ENCODE assay signal across 18 mouse cellular contexts in genomic region chr3:99738093-99738803, GRCm38 (mm10).
DNase-seq lines count a peak whose midpoint lies in the region; ATAC-seq and TF ChIP-seq lines count a peak whose summit lies in the region.
"Had no signal": no experiment of that assay in that cellular context is flagged by ENCODE, and none has a peak within 500 bp of the region (broad histone marks: within the 10 kb centered on the region; RNA-seq: fewer than 3 reads in every experiment).

No protein-coding gene starts in this region.

- no peak overlapping the region for H3K4me2 ChIP-seq in heart, postnatal 0 days (ENCODE audit: low read depth, low read length)
- H3K4me2 ChIP-seq in liver, embryonic 12.5 days, result no peak overlapping the region
- no peak overlapping the region for H3K4me2 ChIP-seq in kidney, embryonic 14.5 days (replicated peaks; ENCODE audit: low read depth, low read length)
- H3K4me2 ChIP-seq: embryonic facial prominence, embryonic 13.5 days; stomach, embryonic 15.5 days had no signal

- no peak overlapping the region for H3K4me3 ChIP-seq in heart, postnatal 0 days (ENCODE audit: low read depth, low read length)
- no peak overlapping the region for H3K4me3 ChIP-seq in liver, embryonic 12.5 days
- H3K4me3 ChIP-seq in kidney, embryonic 14.5 days (ENCODE audit: low read length), result no peak overlapping the region
- H3K4me3 ChIP-seq: embryonic facial prominence, embryonic 13.5 days; stomach, embryonic 15.5 days had no signal

- no peaks in the 10 kb centered on the region for H3K36me3 ChIP-seq in heart, postnatal 0 days (replicated peaks; ENCODE audit: control insufficient read depth, insufficient read depth, low read length)
- H3K36me3 ChIP-seq in liver, embryonic 12.5 days, result no peaks in the 10 kb centered on the region
- H3K36me3 ChIP-seq in kidney, embryonic 14.5 days (ENCODE audit: control insufficient read depth, insufficient read depth, low read length), result no peaks in the 10 kb centered on the region
- H3K36me3 ChIP-seq: embryonic facial prominence, embryonic 13.5 days; stomach, embryonic 15.5 days had no signal

- intact Hi-C loops in gastrocnemius, postnatal 36 days (cut with DNase I), result loop anchor here (5.0 kb wide), 1 partner anchor 84 kb away; no protein-coding TSS in a partner anchor

- H3K4me1 ChIP-seq in heart, postnatal 0 days (ENCODE audit: control insufficient read depth, insufficient read depth), result peaks cover 9% of the 10 kb centered on the region
- H3K4me1 ChIP-seq in liver, embryonic 12.5 days, result no peaks in the 10 kb centered on the region
- H3K4me1 ChIP-seq in kidney, embryonic 14.5 days (ENCODE audit: control insufficient read depth, insufficient read depth, low read length), result no peaks in the 10 kb centered on the region
- H3K4me1 ChIP-seq: embryonic facial prominence, embryonic 13.5 days; stomach, embryonic 15.5 days had no signal

- H3K9ac ChIP-seq in heart, postnatal 0 days (replicated peaks; ENCODE audit: low read depth, low read length), result no peak overlapping the region
- no peak overlapping the region for H3K9ac ChIP-seq in liver, embryonic 12.5 days
- no peak overlapping the region for H3K9ac ChIP-seq in kidney, embryonic 14.5 days (ENCODE audit: low read depth, low read length)
- H3K9ac ChIP-seq: embryonic facial prominence, embryonic 13.5 days; stomach, embryonic 15.5 days had no signal

- DNase-seq in adrenal gland, postnatal 10 days, result peak; percentile 28
- DNase-seq in adrenal gland, postnatal 25 days, result peak; percentile 4
- peak; percentile 26 to 38 for DNase-seq in gastrocnemius, postnatal 36 days
- DNase-seq in heart, postnatal 0 days (ENCODE audit: low spot score), result peak; percentile 34
- no peak for DNase-seq in thymus, postnatal 4 days
- DNase-seq: cerebellum, adult 8-10 months; kidney, adult 18-20 months; kidney, postnatal 4 days; liver; lung, adult 18-20 months; right cerebral cortex, adult 18-20 months; spleen, adult 18-20 months; thymus, adult 2 months had no signal

- TF ChIP-seq EP300 in heart, postnatal 0 days (IDR thresholded peaks at IDR 0.05; ENCODE audit: low read depth), result no peak

- WGBS in heart, postnatal 0 days, result 34% methylated on average over 3 of the region's 3 CpGs
- 59% methylated on average over 3 of the region's 3 CpGs for WGBS in liver, embryonic 12.5 days (ENCODE audit: insufficient replicate concordance)
- WGBS in kidney, embryonic 14.5 days, result 74% methylated on average over 3 of the region's 3 CpGs

- peak; percentile 73 for ATAC-seq in heart, postnatal 0 days (ENCODE audit: insufficient read depth, low read depth)
- no peak for ATAC-seq in liver, embryonic 12.5 days
- ATAC-seq in kidney, embryonic 14.5 days (ENCODE audit: low FRiP score, low TSS enrichment), result no peak
- ATAC-seq: hindbrain, postnatal 0 days had no signal

- no peak for TF ChIP-seq CTCF in heart, postnatal 0 days (IDR thresholded peaks at IDR 0.05; ENCODE audit: low read depth)

- H3K27me3 ChIP-seq in heart, postnatal 0 days (ENCODE audit: control insufficient read depth, insufficient read depth, low read length), result no peaks in the 10 kb centered on the region
- H3K27me3 ChIP-seq in liver, embryonic 12.5 days (replicated peaks), result no peaks in the 10 kb centered on the region
- H3K27me3 ChIP-seq in kidney, embryonic 14.5 days (ENCODE audit: control insufficient read depth, insufficient read depth, low read length), result no peaks in the 10 kb centered on the region; the same call in 1 of the 2 replicates
- H3K27me3 ChIP-seq: embryonic facial prominence, embryonic 13.5 days; stomach, embryonic 15.5 days had no signal

- peak overlapping the region; percentile 52 for H3K27ac ChIP-seq in heart, postnatal 0 days (ENCODE audit: low read depth)
- no peak overlapping the region for H3K27ac ChIP-seq in liver, embryonic 12.5 days
- H3K27ac ChIP-seq in kidney, embryonic 14.5 days (ENCODE audit: low read depth, low read length), result no peak overlapping the region
- H3K27ac ChIP-seq: embryonic facial prominence, embryonic 13.5 days; hindbrain, postnatal 0 days; stomach, embryonic 15.5 days had no signal

- no peaks in the 10 kb centered on the region for H3K9me3 ChIP-seq in heart, postnatal 0 days (replicated peaks; ENCODE audit: control insufficient read depth, low read length)
- H3K9me3 ChIP-seq in liver, embryonic 12.5 days (replicated peaks), result no peaks in the 10 kb centered on the region
- no peaks in the 10 kb centered on the region for H3K9me3 ChIP-seq in kidney, embryonic 14.5 days (ENCODE audit: control insufficient read depth, low read length)
- H3K9me3 ChIP-seq: embryonic facial prominence, embryonic 13.5 days; stomach, embryonic 15.5 days had no signal
